Mouse (Mus musculus): Measurements from ENCODE around the gene Tmem125. TPM values are rescaled to one million over a fixed set of nuclear protein-coding genes. Genes with fewer than 3 reads are reported as not detected.
A peak's percentile ranks its signal among the peaks of the same experiment; 100 is the strongest.

Tmem125 gene
- polyA plus RNA-seq (2015; fragmentation: Nextera tagmentation; extraction: Ambion mirVana), result 0.24 and 0.43 TPM in 2 replicates

DNA sequence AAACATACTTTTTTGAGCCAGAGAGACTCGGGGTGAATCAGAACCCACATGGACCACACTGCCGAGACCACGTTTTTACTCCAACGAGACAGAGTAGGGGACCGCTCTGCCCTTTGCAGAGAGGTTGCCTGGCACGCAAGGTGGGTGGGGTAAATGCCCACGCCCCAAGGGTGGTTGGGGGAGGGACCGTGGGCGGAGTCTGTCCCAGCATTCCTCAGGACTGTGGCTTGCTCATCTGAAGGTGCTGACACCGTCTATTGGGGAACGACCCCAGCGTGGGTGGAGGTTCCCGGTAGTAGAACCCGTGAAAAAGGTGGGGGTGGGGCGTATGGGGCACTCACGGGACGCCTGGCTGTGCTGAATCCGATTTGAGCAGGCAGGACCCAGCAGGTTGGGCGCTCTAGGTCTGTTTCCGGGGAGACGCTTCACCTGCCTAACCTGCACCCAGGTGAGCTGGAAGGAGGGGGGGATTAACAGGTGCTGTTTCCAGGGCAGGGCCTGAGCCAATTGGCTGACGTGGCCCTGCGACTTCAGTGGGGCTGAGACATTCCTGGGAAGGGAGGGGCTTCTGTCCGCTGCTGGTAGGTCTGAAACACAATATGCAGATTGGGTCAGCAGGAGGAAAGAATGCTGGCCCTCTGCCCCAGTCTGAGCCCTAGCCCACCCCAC, at the start of gene Tmem125:
TSS of gene Tmem125 (minus strand) at position 453 of the 669 bp plus-strand sequence.
- H3K4me1 ChIP-seq, result peaks cover 18% of the 10 kb centered on the region
- H3K9me3 ChIP-seq, result no peaks in the 10 kb centered on the region; the same call in 1 of the 2 replicates
- WGBS, result 1% methylated on average over 24 of the region's 24 CpGs
- peak; percentile 75 for ATAC-seq (ENCODE audit: extremely low read depth, insufficient number of reproducible peaks, low FRiP score, low TSS enrichment)
- H3K4me2 ChIP-seq, result peak within 1 kb of the TSS; percentile 76
- H3K36me3 ChIP-seq, result no peaks in the 10 kb centered on the region
- peaks cover 27% of the 10 kb centered on the region for H3K27me3 ChIP-seq (replicated peaks)
- peak within 1 kb of the TSS; percentile 50 for H3K4me3 ChIP-seq
- H3K27ac ChIP-seq (replicated peaks), result no peak within 1 kb of the TSS
- H3K9ac ChIP-seq, result peak within 1 kb of the TSS; percentile 69

DNA sequence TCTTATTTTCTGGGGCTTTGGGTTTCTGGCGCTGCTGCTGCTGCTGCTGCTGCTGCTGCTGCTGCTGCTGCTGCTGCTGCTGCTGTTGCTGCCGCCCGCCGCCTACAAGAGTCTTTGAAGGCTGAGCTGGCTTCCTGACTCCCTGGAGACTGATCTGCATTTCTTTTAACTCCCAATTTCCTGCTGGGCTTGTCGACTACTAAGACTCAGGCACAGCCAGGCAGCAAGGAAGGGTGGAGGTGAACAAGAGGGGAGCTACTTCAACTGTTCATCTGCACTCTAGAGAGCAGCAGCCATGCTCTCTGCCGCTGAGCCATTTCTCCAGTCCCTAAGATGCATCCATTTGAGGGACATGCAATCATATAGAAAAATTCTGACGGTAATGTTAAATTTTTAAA, 45.9 kb upstream of the Tmem125 start:
- no peak for ATAC-seq (ENCODE audit: extremely low read depth, insufficient number of reproducible peaks, low FRiP score, low TSS enrichment)
- 0 out of 2 replicates have a peak overlapping the region, but pooled peaks have one; percentile 14 for H3K9ac ChIP-seq
- peaks cover 15% of the 10 kb centered on the region; the same call in 1 of the 2 replicates for H3K27me3 ChIP-seq (replicated peaks)
- no peak overlapping the region; the same call in 1 of the 2 replicates for H3K4me2 ChIP-seq
- H3K9me3 ChIP-seq, result peaks cover 1% of the 10 kb centered on the region; the same call in 1 of the 2 replicates
- no peak overlapping the region for H3K27ac ChIP-seq (replicated peaks)
- H3K4me1 ChIP-seq, result 0 out of 2 replicates have a peak, but pooled peaks cover 11% of the 10 kb centered on the region
- no peak overlapping the region for H3K4me3 ChIP-seq
- 9% methylated on average over 7 of the region's 7 CpGs for WGBS
- no peaks in the 10 kb centered on the region for H3K36me3 ChIP-seq

DNA sequence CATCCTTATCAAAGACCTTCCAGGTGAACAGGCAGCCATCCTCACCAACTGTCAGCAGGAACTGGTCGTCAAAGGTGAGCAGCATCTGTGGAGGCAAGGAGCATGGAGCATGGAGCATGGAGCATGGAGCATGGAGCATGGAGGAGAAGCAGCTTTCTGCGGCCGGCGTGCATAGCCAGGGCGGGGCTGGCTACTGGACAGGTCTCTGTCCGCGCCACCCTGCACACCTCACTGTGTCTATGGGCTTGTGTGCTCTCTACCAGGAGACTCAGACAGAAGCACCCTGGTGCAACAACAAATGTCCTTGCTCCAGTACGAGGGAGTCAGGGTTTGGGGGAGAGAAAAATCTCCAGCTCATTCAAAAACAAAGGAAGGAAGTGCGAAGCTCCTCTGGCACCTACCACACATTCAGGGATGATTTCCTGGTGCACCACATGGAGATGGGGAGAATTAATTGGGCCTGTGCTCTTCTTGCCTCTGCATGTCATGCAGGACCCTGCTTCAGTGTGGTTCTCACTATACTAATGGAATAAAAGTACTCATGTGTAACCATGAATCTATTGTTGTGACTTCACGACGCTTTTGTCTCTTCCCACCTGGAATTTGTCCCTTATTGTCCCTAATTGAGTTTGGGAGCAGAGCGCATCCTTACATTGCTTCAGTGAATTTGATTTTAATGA, 45.3 kb upstream of the Tmem125 start:
- H3K36me3 ChIP-seq, result no peaks in the 10 kb centered on the region
- no peak overlapping the region for H3K4me3 ChIP-seq
- H3K4me2 ChIP-seq, result no peak overlapping the region; the same call in 1 of the 2 replicates
- ATAC-seq (ENCODE audit: extremely low read depth, insufficient number of reproducible peaks, low FRiP score, low TSS enrichment), result no peak
- H3K9ac ChIP-seq, result 0 out of 2 replicates have a peak overlapping the region, but pooled peaks have one; percentile 14
- peaks cover 15% of the 10 kb centered on the region; the same call in 1 of the 2 replicates for H3K27me3 ChIP-seq (replicated peaks)
- peaks cover 6% of the 10 kb centered on the region; the same call in 1 of the 2 replicates for H3K9me3 ChIP-seq
- 0 out of 2 replicates have a peak, but pooled peaks cover 11% of the 10 kb centered on the region for H3K4me1 ChIP-seq
- WGBS, result 60% methylated on average over 12 of the region's 12 CpGs
- no peak overlapping the region for H3K27ac ChIP-seq (replicated peaks)

DNA sequence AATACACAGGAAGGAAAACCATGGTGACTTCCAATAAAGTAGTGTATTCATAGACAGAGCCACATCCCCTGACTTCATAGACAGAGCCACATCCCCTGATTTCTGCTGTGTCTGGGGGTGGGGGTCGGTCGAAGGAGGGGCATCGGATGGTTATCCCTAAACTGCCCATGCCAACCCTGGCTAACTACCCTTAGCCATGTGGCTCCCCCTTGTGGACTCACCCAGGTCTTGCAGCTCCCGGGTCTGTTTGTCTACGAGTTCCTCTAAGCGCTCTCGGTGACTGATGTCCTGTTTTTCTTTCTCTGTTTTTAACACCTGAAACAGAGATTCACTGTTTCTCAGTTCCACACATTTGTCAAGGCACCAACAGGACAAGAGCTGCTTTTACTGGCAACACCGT, 38.8 kb upstream of the Tmem125 start:
- ATAC-seq (ENCODE audit: extremely low read depth, insufficient number of reproducible peaks, low FRiP score, low TSS enrichment), result no peak
- no peak overlapping the region for H3K4me3 ChIP-seq
- peaks cover 10% of the 10 kb centered on the region; the same call in 1 of the 2 replicates for H3K9me3 ChIP-seq
- peaks cover 7% of the 10 kb centered on the region for H3K27me3 ChIP-seq (replicated peaks)
- H3K4me1 ChIP-seq, result 0 out of 2 replicates have a peak, but pooled peaks cover 2% of the 10 kb centered on the region
- no peak overlapping the region for H3K9ac ChIP-seq
- H3K27ac ChIP-seq (replicated peaks), result no peak overlapping the region
- no peak overlapping the region for H3K4me2 ChIP-seq
- WGBS, result 85% methylated on average over 8 of the region's 8 CpGs
- no peaks in the 10 kb centered on the region for H3K36me3 ChIP-seq

DNA sequence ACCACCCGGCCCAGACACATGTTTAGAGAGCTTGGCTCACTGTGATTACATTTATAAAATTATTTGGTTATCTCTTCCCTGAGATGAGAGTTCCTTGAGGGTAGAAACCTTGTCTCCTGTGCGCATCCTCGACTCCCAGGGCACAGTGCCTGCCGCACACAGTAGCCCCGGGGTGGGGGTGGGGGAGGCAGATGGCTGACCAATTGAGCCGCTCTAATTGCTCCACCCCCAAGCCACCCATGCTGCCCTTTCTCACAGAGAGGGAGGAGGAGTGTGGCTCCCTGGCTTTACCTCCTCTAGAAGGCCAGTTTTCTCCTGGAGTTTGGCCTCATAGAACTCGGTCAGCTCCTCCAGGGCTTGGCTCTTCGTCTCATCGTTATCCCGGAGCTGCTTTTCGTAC, 37.7 kb upstream of the Tmem125 start:
- Histone ChIP-seq H3K9me3 (peaks cover 10% of the 10 kb centered on the region; the same call in 1 of the 2 replicates), H3K27me3 (replicated peaks) (peaks cover 14% of the 10 kb centered on the region), H3K4me3 (no peak overlapping the region), H3K4me1 (no peaks in the 10 kb centered on the region), H3K9ac (no peak overlapping the region), H3K36me3 (no peaks in the 10 kb centered on the region), H3K27ac (replicated peaks) (no peak overlapping the region), H3K4me2 (no peak overlapping the region)
- no peak for ATAC-seq (ENCODE audit: extremely low read depth, insufficient number of reproducible peaks, low FRiP score, low TSS enrichment)
- 47% methylated on average over 11 of the region's 11 CpGs for WGBS

DNA sequence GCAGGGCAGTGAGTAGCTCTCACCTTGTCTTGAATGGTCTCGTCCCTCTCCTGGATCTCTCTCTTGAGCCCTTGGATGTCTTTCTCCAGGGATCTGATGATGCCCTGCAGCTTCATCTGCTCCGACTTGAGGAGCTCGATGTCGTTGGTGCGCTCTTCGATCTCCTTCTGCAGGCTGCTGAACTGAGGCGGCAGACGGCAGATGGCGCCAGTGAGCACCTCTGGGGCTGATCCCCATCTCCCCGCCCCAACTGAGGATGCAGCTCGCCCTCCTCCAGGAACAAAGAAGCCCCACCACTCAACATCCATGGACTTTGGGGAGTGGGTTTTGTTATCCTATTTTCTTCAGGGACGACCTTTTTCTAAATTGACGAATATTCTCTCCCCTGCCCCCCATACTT, 35.5 kb upstream of the Tmem125 start:
- H3K4me3 ChIP-seq, result no peak overlapping the region
- H3K9me3 ChIP-seq, result peaks cover 5% of the 10 kb centered on the region; the same call in 1 of the 2 replicates
- no peak for ATAC-seq (ENCODE audit: extremely low read depth, insufficient number of reproducible peaks, low FRiP score, low TSS enrichment)
- H3K4me2 ChIP-seq, result no peak overlapping the region
- H3K27ac ChIP-seq (replicated peaks), result no peak overlapping the region
- H3K9ac ChIP-seq, result no peak overlapping the region
- no peaks in the 10 kb centered on the region for H3K4me1 ChIP-seq
- H3K27me3 ChIP-seq (replicated peaks), result peaks cover 35% of the 10 kb centered on the region
- no peaks in the 10 kb centered on the region for H3K36me3 ChIP-seq
- WGBS, result 40% methylated on average over 13 of the region's 13 CpGs

DNA sequence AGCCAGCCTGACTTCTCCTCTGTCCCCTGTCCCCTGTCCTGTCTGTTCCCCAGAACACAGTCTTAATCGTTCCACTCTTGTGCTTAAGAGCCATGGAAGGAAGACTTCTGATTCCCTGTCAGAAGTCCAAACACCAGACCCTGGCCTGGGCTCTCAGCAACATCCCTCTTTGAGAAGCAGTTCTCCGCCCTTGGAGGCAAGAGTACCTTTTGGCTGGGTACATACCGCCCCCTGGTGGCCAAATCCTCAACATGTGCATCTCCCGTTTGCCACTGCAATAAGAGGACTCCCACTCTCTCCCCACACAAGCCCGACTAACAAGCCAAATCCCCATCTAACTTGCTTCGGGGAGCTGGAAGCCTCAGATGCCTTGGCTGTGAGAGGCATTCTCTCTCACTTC, 32.3 kb upstream of the Tmem125 start:
- Histone ChIP-seq H3K36me3 (no peaks in the 10 kb centered on the region), H3K4me1 (no peaks in the 10 kb centered on the region), H3K4me2 (no peak overlapping the region), H3K9ac (no peak overlapping the region; the same call in 1 of the 2 replicates), H3K27ac (replicated peaks) (no peak overlapping the region), H3K4me3 (no peak overlapping the region), H3K27me3 (replicated peaks) (peaks cover 62% of the 10 kb centered on the region), H3K9me3 (0 out of 2 replicates have a peak, but pooled peaks cover 4% of the 10 kb centered on the region)
- ATAC-seq (ENCODE audit: extremely low read depth, insufficient number of reproducible peaks, low FRiP score, low TSS enrichment), result no peak
- WGBS, result 9% methylated on average over 6 of the region's 6 CpGs

DNA sequence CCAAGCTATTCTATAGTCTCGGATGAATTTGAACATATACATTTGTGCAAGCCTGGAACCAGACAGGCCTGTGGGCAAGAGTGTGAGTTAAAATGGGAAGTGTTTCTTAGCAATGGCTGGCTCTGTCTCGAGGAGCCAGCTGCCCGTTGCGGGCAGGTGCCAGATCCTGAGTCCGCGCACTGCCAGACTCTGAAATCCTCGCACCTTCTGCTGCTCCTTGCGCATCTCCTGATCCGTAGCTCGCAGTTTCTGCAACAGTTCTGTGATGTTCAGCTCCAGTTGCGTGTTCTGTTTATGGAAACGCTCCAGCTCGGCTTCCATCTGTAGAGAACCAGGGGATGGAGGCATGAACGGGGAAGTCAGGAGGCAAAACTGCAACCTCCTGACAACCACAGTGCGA, 27.6 kb upstream of the Tmem125 start:
- no peaks in the 10 kb centered on the region for H3K36me3 ChIP-seq
- no peak for ATAC-seq (ENCODE audit: extremely low read depth, insufficient number of reproducible peaks, low FRiP score, low TSS enrichment)
- H3K4me2 ChIP-seq, result no peak overlapping the region
- WGBS, result 78% methylated on average over 15 of the region's 15 CpGs
- H3K27me3 ChIP-seq (replicated peaks), result peaks cover 84% of the 10 kb centered on the region
- no peak overlapping the region for H3K9ac ChIP-seq
- H3K4me3 ChIP-seq, result no peak overlapping the region
- no peak overlapping the region for H3K27ac ChIP-seq (replicated peaks)
- H3K4me1 ChIP-seq, result no peaks in the 10 kb centered on the region
- H3K9me3 ChIP-seq, result no peaks in the 10 kb centered on the region

DNA sequence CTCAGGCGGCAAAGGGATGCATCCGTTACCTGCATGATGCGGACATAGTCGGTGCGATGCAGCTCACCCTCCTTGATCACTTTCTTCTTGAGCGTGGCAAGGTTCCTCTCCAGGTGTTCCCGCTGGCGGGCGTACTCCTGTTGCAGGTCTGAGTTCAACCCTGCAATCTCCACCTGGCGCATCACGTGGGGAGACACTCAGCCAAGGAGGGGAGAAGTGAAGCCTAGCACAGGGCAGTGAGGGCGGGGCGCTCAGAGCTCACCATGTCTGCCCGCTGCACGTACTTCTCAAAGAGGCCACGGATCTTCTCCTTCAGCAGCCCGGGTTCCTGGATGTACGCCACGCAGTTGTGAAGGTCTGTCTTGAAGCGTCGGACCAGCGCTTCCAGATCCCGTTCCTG, 25.5 kb upstream of the Tmem125 start:
- H3K4me1 ChIP-seq, result no peaks in the 10 kb centered on the region
- H3K9ac ChIP-seq, result no peak overlapping the region
- peak overlapping the region; percentile 23 for H3K4me3 ChIP-seq
- peak overlapping the region; percentile 33 for H3K4me2 ChIP-seq
- WGBS, result 65% methylated on average over 23 of the region's 23 CpGs
- no peaks in the 10 kb centered on the region for H3K36me3 ChIP-seq
- ATAC-seq (ENCODE audit: extremely low read depth, insufficient number of reproducible peaks, low FRiP score, low TSS enrichment), result peak; percentile 48; the same call in 1 of the 2 replicates
- H3K27me3 ChIP-seq (replicated peaks), result peaks cover 65% of the 10 kb centered on the region
- no peaks in the 10 kb centered on the region for H3K9me3 ChIP-seq
- peak overlapping the region; percentile 46 for H3K27ac ChIP-seq (replicated peaks)

DNA sequence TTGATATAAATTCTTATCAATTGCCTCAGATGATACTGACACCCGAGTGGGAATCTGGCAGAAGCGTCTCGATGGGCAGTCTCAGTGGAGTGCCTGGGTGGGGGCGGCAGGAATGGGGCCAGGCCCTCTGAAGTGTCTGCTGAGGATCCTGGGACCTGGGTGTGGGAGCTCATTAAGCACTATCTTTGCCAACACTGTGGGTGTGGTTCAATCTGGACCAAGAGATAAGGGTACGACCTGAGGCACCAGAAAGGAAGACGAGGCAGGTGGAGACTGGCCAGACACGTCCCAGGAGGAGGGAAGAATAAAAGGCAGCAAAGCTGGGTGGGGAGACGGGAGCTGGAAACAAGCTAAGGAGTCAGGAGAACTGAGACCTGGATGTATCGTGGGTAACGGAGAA, 24.9 kb upstream of the Tmem125 start:
- Histone ChIP-seq H3K27me3 (replicated peaks) (peaks cover 59% of the 10 kb centered on the region), H3K36me3 (no peaks in the 10 kb centered on the region), H3K4me2 (peak overlapping the region; percentile 33), H3K27ac (replicated peaks) (peak overlapping the region; percentile 46; the same call in 1 of the 2 replicates), H3K9me3 (no peaks in the 10 kb centered on the region), H3K4me1 (no peaks in the 10 kb centered on the region), H3K4me3 (peak overlapping the region; percentile 23; the same call in 1 of the 2 replicates), H3K9ac (no peak overlapping the region)
- peak; percentile 62 for ATAC-seq (ENCODE audit: extremely low read depth, insufficient number of reproducible peaks, low FRiP score, low TSS enrichment)
- WGBS, result 35% methylated on average over 10 of the region's 10 CpGs

DNA sequence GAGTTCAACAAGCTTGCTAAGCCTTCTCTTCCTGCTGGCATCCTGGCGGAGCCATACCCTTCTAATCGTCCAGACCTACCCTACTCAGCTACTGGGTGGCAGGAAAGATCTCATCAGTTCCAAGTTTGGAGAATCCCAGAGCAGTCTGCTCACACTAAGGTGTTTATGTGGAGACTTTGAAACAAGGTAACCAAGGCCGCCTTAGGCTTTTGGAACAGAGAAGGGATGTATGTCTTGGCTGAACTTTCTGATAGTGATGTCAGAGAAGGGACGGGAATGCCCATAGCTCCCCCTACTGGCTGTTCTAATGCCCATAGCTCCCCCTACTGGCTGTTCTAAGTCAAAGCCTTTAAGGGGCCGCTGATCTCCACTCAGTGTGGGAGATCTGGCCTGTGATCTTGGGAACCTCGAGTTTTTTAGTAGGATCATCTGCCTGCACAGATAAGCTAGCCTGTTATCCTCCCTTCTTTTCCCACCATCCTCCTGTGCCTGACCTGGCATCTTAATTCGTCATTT, 22.4 kb upstream of the Tmem125 start:
- Histone ChIP-seq H3K4me3 (no peak overlapping the region), H3K4me2 (no peak overlapping the region), H3K9me3 (no peaks in the 10 kb centered on the region), H3K9ac (no peak overlapping the region), H3K27me3 (replicated peaks) (peaks cover 45% of the 10 kb centered on the region), H3K36me3 (no peaks in the 10 kb centered on the region), H3K4me1 (no peaks in the 10 kb centered on the region), H3K27ac (replicated peaks) (no peak overlapping the region)
- ATAC-seq (ENCODE audit: extremely low read depth, insufficient number of reproducible peaks, low FRiP score, low TSS enrichment), result no peak
- WGBS, result 37% methylated on average over 7 of the region's 7 CpGs
